Mouse (Mus musculus) embryonic facial prominence, embryonic 13.5 days (tissue): ENCODE measurements around the gene Tufm. TPM values are rescaled to one million over a fixed set of nuclear protein-coding genes. Genes with fewer than 3 reads are reported as not detected.
A peak's percentile ranks its signal among the peaks of the same experiment; 100 is the strongest.

ENCODE experiments used
- ATAC-seq: fragments of 200-750 bp; cut with Nextera tagmentation; 2 replicates; pipeline ENCODE4 v1.8.0; 2017; ENCODE audit warnings: low read depth; ENCODE audit not compliant: insufficient number of reproducible peaks, insufficient read depth, low FRiP score, low TSS enrichment
- H3K27ac ChIP-seq: fragments of 300-500 bp; sonication (generic); 2 replicates; pipeline ENCODE4 v1.5.1; 2015; ENCODE audit warnings: moderate library complexity, mild to moderate bottlenecking, inconsistent platforms
- H3K27me3 ChIP-seq: fragments of 300-500 bp; sonication (generic); 2 replicates; pipeline ENCODE4 v1.6.1; 2015; ENCODE audit warnings: mild to moderate bottlenecking, inconsistent platforms
- H3K36me3 ChIP-seq: fragments of 300-500 bp; sonication (generic); 2 replicates; pipeline ENCODE4 v1.6.1; 2015; ENCODE audit warnings: mild to moderate bottlenecking, inconsistent platforms
- H3K4me1 ChIP-seq: fragments of 300-500 bp; sonication (generic); 2 replicates; pipeline ENCODE4 v1.6.1; 2015; ENCODE audit warnings: inconsistent platforms
- H3K4me2 ChIP-seq: fragments of 300-500 bp; sonication (generic); 2 replicates; pipeline ENCODE4 v1.6.1; 2015; ENCODE audit warnings: moderate library complexity, mild to moderate bottlenecking, inconsistent platforms
- H3K4me3 ChIP-seq: fragments of 300-500 bp; sonication (generic); 2 replicates; pipeline ENCODE4 v1.5.1; 2015; ENCODE audit warnings: mild to moderate bottlenecking, inconsistent platforms
- H3K9ac ChIP-seq: fragments of 300-500 bp; sonication (generic); 2 replicates; pipeline ENCODE4 v1.6.1; 2015; ENCODE audit warnings: mild to moderate bottlenecking, inconsistent platforms
- H3K9me3 ChIP-seq: fragments of 300-500 bp; sonication (generic); 2 replicates; pipeline ENCODE4 v1.6.1; 2016; ENCODE audit warnings: inconsistent platforms
- WGBS: fragments of 180-500 bp; shearing (Covaris S2); methylation state at CpG from one replicate; pipeline ENCODE4 v1.1.7; 2015; ENCODE audit warnings: mixed read lengths; 5-methylcytosine and 5-hydroxymethylcytosine counted together
- polyA plus RNA-seq: library from polyadenylated mRNA; unstranded; fragments of >200 nt; fragmentation: Nextera tagmentation; extraction: Ambion mirVana; gene quantifications from 2 replicates; pipeline ENCODE4 v1.2.1, GENCODE M21; 2015

Tufm gene
- 129 and 131 TPM in 2 replicates for polyA plus RNA-seq

DNA sequence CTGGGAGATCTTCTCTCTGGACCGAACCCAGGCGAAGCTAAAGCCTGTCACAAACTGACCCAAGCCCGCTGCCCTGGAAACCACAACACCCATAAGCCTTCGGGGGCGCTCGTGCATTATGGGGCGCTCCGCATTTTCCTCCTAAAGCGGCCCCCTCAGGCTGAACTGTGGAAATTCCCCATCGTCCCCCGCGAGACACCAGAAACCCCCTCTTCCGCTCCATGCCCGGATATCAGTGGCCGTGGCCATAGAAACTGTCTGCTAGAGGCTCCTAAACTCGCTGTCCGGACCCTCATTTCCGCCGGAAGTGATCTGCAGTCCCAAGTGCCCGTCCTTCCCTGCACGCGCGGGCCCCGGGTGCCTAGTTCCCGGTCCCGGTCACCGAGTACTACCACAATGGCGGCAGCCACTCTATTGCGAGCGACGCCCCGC lies at the start of gene Tufm:
TSS of gene Tufm (plus strand) at position 310 of the 432 bp plus-strand sequence.
- ATAC-seq = peak; percentile 85
- Histone ChIP-seq H3K4me1 (peaks cover 14% of the 10 kb centered on the region), H3K4me3 (peak within 1 kb of the TSS; percentile 68), H3K9ac (peak within 1 kb of the TSS; percentile 84), H3K9me3 (no peaks in the 10 kb centered on the region), H3K27ac (peak within 1 kb of the TSS; percentile 74), H3K27me3 (no peaks in the 10 kb centered on the region), H3K4me2 (peak within 1 kb of the TSS; percentile 94), H3K36me3 (peaks cover 32% of the 10 kb centered on the region)
- WGBS = 0% methylated on average over 32 of the region's 32 CpGs

DNA sequence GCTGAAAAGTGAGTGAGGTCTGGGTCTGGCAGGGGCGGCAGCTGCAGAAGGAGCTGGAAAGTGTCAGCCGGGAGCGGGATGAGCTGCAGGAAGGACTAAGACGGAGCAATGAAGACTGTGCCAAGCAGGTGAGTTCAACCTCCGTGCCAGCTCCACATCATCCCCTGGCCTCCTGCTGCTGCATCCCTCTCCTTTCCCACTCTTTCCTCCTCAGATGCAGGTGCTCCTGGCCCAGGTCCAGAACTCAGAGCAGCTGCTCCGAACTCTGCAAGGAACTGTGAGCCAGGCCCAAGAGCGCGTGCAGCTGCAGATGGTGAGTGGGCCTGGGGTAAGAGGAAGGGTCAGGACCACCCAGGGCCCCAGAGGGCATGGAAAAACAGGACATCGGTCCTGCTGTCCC lies 47.0 kb upstream of the Tufm start:
- no peak for ATAC-seq
- H3K4me3 ChIP-seq = no peak overlapping the region
- WGBS = 82% methylated on average over 9 of the region's 9 CpGs

GRCm38 (mm10) chr7:126443997-126444396 lies 43.2 kb upstream of the Tufm start:
- Histone ChIP-seq H3K27me3 (no peaks in the 10 kb centered on the region), H3K4me3 (no peak overlapping the region), H3K9ac (no peak overlapping the region), H3K4me2 (no peak overlapping the region), H3K36me3 (peaks cover 79% of the 10 kb centered on the region), H3K9me3 (no peaks in the 10 kb centered on the region), H3K4me1 (no peaks in the 10 kb centered on the region), H3K27ac (no peak overlapping the region)
- WGBS = 97% methylated on average over 10 of the region's 10 CpGs
- ATAC-seq = no peak

More for the DNA sequence above, 47.0 kb upstream of the Tufm start:
- H3K9ac ChIP-seq = no peak overlapping the region
- H3K36me3 ChIP-seq = peaks cover 55% of the 10 kb centered on the region
- H3K27ac ChIP-seq = no peak overlapping the region
- H3K4me2 ChIP-seq = no peak overlapping the region
- no peaks in the 10 kb centered on the region for H3K4me1 ChIP-seq
- H3K27me3 ChIP-seq = no peaks in the 10 kb centered on the region
- no peaks in the 10 kb centered on the region for H3K9me3 ChIP-seq

GRCm38 (mm10) chr7:126444536-126444935 lies 42.6 kb upstream of the Tufm start:
- WGBS = 93% methylated on average over 9 of the region's 9 CpGs
- no peak overlapping the region for H3K4me3 ChIP-seq
- H3K9me3 ChIP-seq = no peaks in the 10 kb centered on the region
- no peaks in the 10 kb centered on the region for H3K4me1 ChIP-seq
- H3K36me3 ChIP-seq = peaks cover 79% of the 10 kb centered on the region
- H3K4me2 ChIP-seq = no peak overlapping the region
- no peak for ATAC-seq
- no peak overlapping the region for H3K9ac ChIP-seq
- H3K27ac ChIP-seq = no peak overlapping the region
- no peaks in the 10 kb centered on the region for H3K27me3 ChIP-seq

DNA sequence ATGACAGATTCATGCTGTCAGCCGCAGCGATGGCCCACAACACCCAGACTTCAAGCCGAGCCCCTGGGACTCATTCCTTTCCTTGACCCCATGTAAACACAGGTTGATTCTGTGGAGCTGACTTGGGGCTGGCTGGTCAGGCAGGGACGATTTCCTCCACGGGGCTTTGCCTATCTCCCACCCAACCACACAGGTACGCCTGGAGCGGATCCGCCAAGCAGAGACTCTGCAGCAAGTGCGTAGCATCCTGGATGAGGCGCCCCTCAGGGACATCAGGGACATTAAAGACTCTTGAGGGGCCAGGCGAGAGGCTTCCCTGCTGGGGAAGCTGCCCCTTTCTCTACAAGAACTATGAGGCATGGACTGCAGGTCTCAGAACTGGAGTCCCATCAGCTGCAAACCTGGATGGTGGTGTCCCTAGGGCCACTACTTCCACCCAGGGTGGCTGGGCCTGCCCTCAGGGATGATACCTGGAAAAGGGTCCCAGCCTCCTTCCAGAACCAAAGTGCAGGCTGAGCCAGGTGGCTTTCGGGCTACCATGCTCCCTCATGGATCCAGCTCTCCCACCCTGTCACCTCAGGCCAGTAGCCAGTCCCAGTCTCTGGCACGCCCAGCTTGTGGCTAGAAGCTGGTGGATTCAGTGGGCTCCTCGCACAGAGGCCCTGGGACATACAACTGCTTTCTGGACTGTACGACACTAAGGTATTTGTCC lies 41.9 kb upstream of the Tufm start:
- ATAC-seq = no peak
- no peaks in the 10 kb centered on the region for H3K27me3 ChIP-seq
- no peak overlapping the region for H3K4me3 ChIP-seq
- no peak overlapping the region for H3K9ac ChIP-seq
- 91% methylated on average over 15 of the region's 15 CpGs for WGBS
- no peaks in the 10 kb centered on the region for H3K4me1 ChIP-seq
- H3K36me3 ChIP-seq = peaks cover 75% of the 10 kb centered on the region
- H3K27ac ChIP-seq = no peak overlapping the region
- H3K9me3 ChIP-seq = no peaks in the 10 kb centered on the region
- no peak overlapping the region for H3K4me2 ChIP-seq

- Histone ChIP-seq H3K36me3 (peaks cover 69% of the 10 kb centered on the region), H3K4me1 (no peaks in the 10 kb centered on the region), H3K9me3 (no peaks in the 10 kb centered on the region), H3K9ac (no peak overlapping the region), H3K27me3 (no peaks in the 10 kb centered on the region), H3K4me2 (no peak overlapping the region), H3K4me3 (no peak overlapping the region), H3K27ac (no peak overlapping the region)
- ATAC-seq = no peak
- WGBS = 90% methylated on average over 21 of the region's 21 CpGs
Observed at GRCm38 (mm10) chr7:126446217-126446616, 40.9 kb upstream of the Tufm start.

DNA sequence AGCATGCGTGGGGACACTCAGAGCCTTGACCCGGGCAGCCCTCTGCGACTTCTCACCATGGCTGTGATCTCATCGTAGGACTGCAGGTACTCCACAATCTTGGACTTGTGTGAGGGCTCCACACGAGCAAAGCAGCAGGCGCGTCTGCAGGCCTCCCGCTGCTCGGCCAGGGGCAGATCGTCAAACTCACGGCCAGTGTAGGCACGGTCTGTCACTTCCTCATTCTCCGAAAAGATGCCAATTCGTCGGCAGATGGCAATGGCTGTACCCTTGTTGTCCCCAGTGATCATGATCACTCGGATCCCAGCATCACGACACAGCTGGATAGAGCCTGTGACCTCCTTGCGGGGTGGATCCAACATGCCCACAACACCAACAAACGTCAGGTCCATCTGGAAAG lies 38.7 kb upstream of the Tufm start:
- no peak for ATAC-seq
- no peak overlapping the region for H3K4me2 ChIP-seq
- no peak overlapping the region for H3K27ac ChIP-seq
- no peaks in the 10 kb centered on the region for H3K4me1 ChIP-seq
- peaks cover 52% of the 10 kb centered on the region for H3K36me3 ChIP-seq
- no peak overlapping the region for H3K9ac ChIP-seq
- H3K4me3 ChIP-seq = no peak overlapping the region
- 91% methylated on average over 19 of the region's 19 CpGs for WGBS
- no peaks in the 10 kb centered on the region for H3K9me3 ChIP-seq
- H3K27me3 ChIP-seq = no peaks in the 10 kb centered on the region

DNA sequence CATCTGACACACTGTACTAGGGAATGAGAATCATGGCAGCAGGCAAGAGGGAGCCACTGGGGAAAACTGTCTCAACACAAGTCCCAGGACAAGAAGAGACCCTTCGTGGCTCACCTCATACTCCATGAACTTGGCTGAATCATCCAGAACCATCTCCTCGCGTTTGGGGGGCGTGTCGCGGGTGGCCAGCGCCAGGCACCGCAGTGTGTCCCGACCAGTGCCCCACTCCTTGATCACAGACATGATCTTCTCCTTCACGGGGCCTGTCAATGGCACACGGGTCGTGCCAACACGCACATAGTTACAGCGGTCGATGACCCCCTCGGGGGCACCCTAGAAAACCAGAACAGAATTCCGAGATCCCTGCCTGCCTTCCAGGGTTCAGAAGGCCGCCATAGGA lies 37.2 kb upstream of the Tufm start:
- no peak overlapping the region for H3K27ac ChIP-seq
- WGBS = 94% methylated on average over 18 of the region's 18 CpGs
- no peaks in the 10 kb centered on the region for H3K9me3 ChIP-seq
- no peak overlapping the region for H3K4me3 ChIP-seq
- no peaks in the 10 kb centered on the region for H3K27me3 ChIP-seq
- H3K36me3 ChIP-seq = peaks cover 40% of the 10 kb centered on the region
- H3K4me1 ChIP-seq = no peaks in the 10 kb centered on the region
- H3K4me2 ChIP-seq = no peak overlapping the region
- H3K9ac ChIP-seq = no peak overlapping the region
- ATAC-seq = no peak

DNA sequence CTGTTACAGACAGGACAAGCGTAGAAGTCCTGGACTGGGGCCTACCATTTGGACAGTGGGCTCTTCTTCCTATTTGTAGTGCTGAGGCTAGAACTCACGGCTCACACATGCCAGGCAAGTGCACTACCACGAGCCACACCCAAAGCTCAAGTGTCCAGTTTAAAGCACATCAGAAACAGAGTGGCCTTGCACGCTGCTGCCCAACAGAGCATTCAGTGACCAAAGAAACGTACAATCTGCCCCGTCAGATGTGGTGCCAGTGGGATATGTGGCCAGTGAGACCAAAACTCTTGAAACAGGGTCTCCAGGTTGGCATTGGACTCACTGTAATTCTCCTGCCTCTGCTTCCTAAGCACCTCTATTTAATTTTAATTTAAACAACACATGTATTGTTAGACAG lies 36.5 kb upstream of the Tufm start:
- Histone ChIP-seq H3K4me3 (no peak overlapping the region), H3K27me3 (no peaks in the 10 kb centered on the region), H3K9me3 (no peaks in the 10 kb centered on the region), H3K4me1 (no peaks in the 10 kb centered on the region), H3K9ac (no peak overlapping the region), H3K27ac (no peak overlapping the region), H3K4me2 (no peak overlapping the region), H3K36me3 (peaks cover 34% of the 10 kb centered on the region)
- 86% methylated on average over 6 of the region's 6 CpGs for WGBS
- no peak for ATAC-seq

DNA sequence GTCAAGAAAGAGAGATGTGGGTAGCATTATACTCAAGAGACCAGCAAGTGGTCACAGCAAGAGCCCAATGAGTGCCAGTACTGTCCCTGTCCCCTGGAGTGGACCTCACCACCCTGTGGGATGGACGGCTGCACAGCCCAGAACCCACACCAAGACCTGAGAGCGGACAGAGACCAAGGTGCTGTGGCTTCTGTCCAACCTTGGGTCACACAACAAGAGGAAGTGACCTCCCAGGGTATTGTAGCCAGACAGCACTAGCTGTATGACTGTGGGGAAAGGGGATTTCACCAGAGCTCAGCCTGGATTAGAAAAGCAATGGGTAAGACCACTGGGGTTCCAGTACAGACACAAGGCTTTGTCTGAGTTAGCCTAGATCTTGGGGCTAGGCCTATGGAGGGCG lies 34.9 kb upstream of the Tufm start:
- Histone ChIP-seq H3K27ac (no peak overlapping the region), H3K27me3 (no peaks in the 10 kb centered on the region), H3K4me1 (no peaks in the 10 kb centered on the region), H3K4me3 (no peak overlapping the region), H3K9me3 (no peaks in the 10 kb centered on the region), H3K36me3 (peaks cover 17% of the 10 kb centered on the region), H3K9ac (no peak overlapping the region), H3K4me2 (no peak overlapping the region)
- WGBS = 88% methylated on average over 3 of the region's 3 CpGs
- ATAC-seq = no peak

- peaks cover 1% of the 10 kb centered on the region for H3K36me3 ChIP-seq
- no peaks in the 10 kb centered on the region for H3K9me3 ChIP-seq
- H3K9ac ChIP-seq = no peak overlapping the region
- H3K4me3 ChIP-seq = no peak overlapping the region
- no peaks in the 10 kb centered on the region for H3K4me1 ChIP-seq
- H3K27me3 ChIP-seq = no peaks in the 10 kb centered on the region
- H3K4me2 ChIP-seq = no peak overlapping the region
- WGBS = 82% methylated on average over 7 of the region's 7 CpGs
- ATAC-seq = no peak
- H3K27ac ChIP-seq = no peak overlapping the region
Observed at GRCm38 (mm10) chr7:126453861-126454260, 33.3 kb upstream of the Tufm start.

DNA sequence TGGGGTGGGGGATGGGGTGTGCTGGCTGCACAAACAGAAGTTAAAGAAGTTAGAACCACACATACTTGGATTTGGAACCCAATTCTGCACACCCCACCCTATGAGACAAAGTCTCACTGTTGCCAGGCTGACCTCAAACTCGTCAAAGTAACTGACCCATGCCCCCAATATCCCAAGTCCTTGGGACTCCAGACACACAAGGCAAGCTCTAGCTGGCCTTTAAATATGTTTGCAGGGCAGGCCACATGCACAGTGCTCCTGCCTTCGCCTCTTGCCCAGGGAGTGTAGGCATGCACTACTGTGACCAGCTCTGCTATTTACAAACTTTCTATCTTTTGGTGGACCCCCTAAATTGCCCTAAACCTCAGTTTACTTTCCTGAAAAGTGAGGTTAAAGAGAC lies 31.9 kb upstream of the Tufm start:
- H3K9me3 ChIP-seq = no peaks in the 10 kb centered on the region
- ATAC-seq = no peak
- H3K4me1 ChIP-seq = no peaks in the 10 kb centered on the region
- no peaks in the 10 kb centered on the region for H3K27me3 ChIP-seq
- no peak overlapping the region for H3K4me2 ChIP-seq
- H3K27ac ChIP-seq = no peak overlapping the region
- H3K36me3 ChIP-seq = no peaks in the 10 kb centered on the region
- WGBS = 59% methylated on average over 2 of the region's 2 CpGs
- H3K9ac ChIP-seq = no peak overlapping the region
- no peak overlapping the region for H3K4me3 ChIP-seq
